Mouse (Mus musculus): ENCODE results near the gene Arpin.

- no peak for TF ChIP-seq CTCF (IDR thresholded peaks at IDR 0.05; ENCODE audit: control insufficient read depth, insufficient read depth, insufficient read length)
- no peak for TF ChIP-seq CEBPB (IDR thresholded peaks at IDR 0.05; ENCODE audit: low read depth)
- TF ChIP-seq USF1 (IDR thresholded peaks at IDR 0.05; ENCODE audit: low read depth) = no peak
- TF ChIP-seq FOSL1 (IDR thresholded peaks at IDR 0.05; ENCODE audit: insufficient read depth, low read length, poor library complexity, severe bottlenecking) = no peak
- no peak for TF ChIP-seq MAX (IDR thresholded peaks at IDR 0.05)
- TF ChIP-seq MYOD1 (IDR thresholded peaks at IDR 0.05; ENCODE audit: control insufficient read depth, insufficient read length, low read depth) = no peak
Measured at GRCm38 (mm10) chr7:79878455-79879025, 56.6 kb downstream of the Arpin start.

All from C2C12 (cell line).